Mouse (Mus musculus): ENCODE results near the gene Grip1.

Grip1 gene

GRCm38 (mm10) chr10:119819740-119820139 is 366.1 kb downstream of the Grip1 start:
- intact Hi-C loops (cut with DNase I) = no loop called here

GRCm38 (mm10) chr10:119820428-119820827 is 366.8 kb downstream of the Grip1 start:
- intact Hi-C loops (cut with DNase I) = no loop called here

DNA sequence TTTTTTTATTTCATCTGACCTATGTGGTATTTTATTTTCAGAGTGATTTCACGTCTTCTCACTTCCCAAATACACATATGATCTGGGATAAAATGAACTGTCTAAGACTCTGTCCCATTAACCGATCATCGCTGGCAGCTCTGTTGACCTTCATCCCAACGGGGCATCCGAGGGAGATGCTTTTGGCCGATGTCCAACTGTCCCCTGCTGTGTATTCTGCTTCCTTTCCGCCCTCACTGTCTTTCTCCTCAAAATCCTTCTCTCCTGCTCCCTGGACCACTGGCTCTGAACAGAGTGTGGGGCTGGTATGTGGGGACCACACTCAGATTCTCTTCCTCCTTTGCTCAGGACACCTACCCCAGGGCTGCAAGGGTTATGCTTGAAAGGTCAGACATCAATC is 370.1 kb downstream of the Grip1 start:
- intact Hi-C loops (cut with DNase I) = no loop called here

DNA sequence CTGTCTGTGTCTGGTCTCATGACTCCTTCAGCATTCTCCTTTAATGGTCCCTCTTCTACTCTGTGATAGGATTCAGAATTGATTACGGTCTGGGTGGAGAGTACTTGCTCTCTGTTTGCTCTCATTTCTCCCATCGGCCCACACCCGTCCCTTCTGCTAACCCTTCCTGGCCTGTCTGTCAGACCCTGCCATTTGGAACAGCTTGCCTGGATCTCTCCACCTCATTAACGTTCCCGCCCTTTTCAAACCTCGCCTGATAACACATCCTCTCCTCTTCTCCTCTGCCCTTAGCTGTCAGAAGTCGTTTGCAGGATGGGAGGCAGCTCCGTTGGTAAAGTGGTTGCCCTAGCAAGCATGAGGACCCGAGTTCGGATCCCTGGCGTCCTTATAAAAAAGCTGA is 370.9 kb downstream of the Grip1 start:
- intact Hi-C loops (cut with DNase I) = no loop called here

DNA sequence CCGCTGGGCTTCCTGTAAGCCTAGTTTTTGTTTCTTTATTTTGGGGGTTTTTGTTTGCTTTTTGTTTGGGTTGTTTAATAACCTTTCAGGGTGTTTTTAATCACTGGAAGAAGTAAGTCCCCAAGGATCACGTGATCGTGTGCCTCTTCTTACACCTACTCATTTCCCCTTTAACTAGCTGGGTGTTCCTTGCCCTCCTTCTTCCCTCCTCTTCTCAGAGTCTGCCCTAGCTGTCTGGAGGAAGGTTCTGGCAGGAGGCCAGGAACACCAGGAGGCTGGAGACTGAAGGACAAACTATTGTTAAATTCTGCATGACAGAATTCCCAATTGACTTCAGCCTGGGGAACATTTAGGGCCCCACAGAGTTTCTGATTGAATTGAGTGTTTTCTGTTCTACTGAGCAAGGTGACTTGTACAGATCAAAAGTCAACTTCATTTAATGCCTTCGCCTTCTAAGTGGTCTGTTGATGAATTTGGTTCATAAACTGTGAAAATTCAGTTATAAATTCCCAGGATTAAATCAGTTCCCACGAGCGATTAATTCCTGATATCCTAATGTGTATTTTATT is 376.8 kb downstream of the Grip1 start:
- intact Hi-C loops (cut with DNase I) = no loop called here

- intact Hi-C loops (cut with DNase I) = no loop called here
Measured at GRCm38 (mm10) chr10:119831086-119831485, 377.5 kb downstream of the Grip1 start.

- intact Hi-C loops (cut with DNase I) = no loop called here
Measured at GRCm38 (mm10) chr10:119833334-119833733, 379.7 kb downstream of the Grip1 start.

DNA sequence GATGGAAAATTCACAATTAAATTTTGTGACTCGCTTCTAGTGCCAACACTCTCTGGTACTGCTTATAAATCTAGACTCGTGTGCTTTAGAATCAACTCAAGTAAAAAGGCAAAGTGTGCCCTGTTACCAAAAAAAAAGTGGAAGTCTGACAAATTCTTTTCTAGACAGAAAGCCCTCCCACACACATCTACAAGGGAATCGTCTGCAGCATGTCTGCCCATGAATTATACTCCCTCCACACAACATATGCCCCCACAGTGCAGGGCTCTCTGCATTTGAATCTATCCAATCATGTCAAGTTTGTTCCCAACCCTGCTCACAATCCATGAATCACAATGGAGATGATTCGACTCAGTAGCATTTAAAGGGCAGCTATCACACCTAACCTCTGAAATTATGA is 380.5 kb downstream of the Grip1 start:
- intact Hi-C loops (cut with DNase I) = no loop called here

GRCm38 (mm10) chr10:119839645-119840044 is 386.0 kb downstream of the Grip1 start:
- intact Hi-C loops (cut with DNase I) = no loop called here

- intact Hi-C loops (cut with DNase I) = no loop called here
Measured at GRCm38 (mm10) chr10:119842004-119842403, 388.4 kb downstream of the Grip1 start.

DNA sequence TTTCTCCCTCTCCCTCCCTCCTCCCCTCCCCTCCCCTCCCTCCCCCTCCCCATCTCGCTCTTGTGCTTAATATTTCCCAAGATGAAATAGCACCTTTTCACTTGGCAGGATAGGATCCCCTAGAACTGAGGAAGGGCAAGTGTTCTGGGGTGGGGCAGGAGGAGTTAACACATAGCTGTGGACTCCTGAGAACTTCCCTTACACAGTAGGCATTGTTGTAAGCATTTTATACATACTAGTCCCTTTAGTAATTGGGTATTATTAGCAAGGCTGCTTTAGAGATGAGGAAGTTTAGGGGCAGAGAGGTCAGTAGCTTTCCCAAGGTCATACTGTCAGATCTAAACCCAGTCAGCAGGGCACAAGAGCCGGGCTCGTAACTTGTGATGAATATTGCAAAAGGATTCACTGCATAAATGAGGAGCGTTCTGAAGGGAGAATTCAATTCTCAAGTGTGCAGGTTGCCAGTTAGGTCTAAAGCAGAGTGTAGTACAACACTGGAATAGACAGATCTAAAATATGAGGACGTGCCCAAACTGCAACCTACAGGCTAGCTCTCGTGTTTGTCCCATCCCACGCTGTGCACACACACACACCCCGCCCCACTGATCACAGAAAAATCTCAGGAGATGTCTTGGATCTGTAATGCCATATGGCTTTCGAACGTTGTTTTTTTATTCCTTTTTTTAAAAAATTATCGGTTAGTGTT is 392.2 kb downstream of the Grip1 start:
- intact Hi-C loops (cut with DNase I) = no loop called here

DNA sequence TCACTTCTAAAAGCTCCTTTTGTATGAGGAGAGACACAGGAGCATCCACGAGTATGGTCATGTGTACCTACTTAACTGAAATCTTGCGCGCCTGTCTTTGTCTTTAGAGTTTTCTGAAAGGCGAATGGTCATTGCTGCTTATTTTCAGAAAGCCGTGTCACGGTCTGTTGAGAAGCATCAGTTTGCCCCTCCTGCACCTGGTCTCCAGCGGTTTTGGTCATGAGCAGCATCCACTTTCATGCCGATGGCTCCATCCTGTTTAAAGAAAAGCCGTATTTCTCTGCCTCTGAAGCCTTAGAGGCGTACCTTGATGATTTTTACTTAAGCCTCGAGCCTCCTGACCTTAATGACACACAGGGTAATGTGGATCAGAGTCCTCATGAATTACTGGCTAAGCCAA is 398.0 kb downstream of the Grip1 start:
- intact Hi-C loops (cut with DNase I) = no loop called here

GRCm38 (mm10) chr10:119852582-119853135 is 399.0 kb downstream of the Grip1 start:
- intact Hi-C loops (cut with DNase I) = no loop called here

DNA sequence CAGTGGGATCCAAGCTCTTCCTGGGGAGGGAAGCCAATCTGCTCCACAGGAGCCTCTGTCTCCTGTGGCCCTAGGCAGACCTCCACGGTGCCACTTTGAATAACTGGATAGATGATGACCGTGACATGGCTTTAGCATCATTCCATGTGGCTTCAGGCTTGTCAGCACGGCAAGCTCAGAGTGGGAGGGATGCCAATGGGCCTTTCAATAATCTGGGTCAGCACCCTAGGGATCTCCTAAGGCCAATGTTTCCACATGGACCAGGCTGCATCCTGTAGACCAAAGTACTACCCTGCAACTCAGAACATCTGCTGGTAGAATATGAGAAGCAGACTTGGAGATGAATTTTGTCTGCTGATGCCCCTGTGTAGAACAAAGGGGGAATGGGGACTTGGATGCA is 414.1 kb downstream of the Grip1 start:
- intact Hi-C loops (cut with DNase I) = no loop called here

DNA sequence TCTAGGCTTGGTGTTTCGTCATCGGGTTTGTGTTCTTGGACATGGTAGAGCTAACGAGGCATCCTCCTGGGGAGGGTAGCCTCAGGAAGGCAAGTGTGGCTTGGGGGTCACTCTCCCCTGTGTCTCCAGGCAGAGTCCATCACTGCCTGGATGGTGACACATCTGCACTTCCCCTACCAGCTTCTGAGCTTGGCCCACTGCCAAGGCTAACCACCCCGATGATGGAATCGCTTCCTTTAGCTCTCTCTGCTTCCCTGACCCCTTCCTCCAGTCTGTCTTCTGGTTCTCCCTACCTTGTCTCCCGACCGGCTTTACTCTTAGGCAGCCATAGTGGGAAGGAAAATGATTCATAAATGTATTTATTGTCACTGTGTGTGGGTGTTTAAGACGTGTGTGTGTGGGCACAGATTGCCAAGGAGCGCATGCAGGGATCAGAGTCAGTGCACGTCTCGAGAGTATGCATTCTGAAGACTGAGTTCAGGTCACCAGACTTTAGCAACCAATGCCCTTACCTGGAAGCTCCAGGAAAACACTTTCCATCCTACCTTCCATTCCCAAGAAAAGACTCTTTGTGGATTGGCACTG is 415.5 kb downstream of the Grip1 start:
- intact Hi-C loops (cut with DNase I) = no loop called here

- intact Hi-C loops (cut with DNase I) = no loop called here
Measured at GRCm38 (mm10) chr10:119876721-119877120, 423.1 kb downstream of the Grip1 start.

DNA sequence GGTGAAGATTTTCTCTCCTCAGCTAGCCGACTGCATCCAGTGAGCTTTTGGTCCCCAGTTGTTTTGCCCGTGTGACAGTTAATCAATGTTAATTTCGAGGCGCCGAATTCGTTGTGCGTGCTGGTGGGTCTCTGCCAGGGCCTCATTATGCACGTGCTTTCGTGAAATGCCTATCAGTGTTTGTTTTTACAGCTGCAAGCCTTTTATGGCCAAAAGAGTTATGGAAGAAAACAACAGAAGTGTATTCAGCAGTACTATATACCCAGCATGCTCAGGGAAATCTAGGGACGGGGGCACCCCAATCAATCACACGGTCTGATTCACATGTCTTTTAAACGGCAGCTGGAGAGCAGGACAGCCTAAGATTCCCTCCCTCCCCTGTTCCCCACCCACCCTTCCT is 424.7 kb downstream of the Grip1 start:
- intact Hi-C loops (cut with DNase I) = no loop called here

GRCm38 (mm10) chr10:119884591-119884990 is 431.0 kb downstream of the Grip1 start:
- intact Hi-C loops (cut with DNase I) = no loop called here

DNA sequence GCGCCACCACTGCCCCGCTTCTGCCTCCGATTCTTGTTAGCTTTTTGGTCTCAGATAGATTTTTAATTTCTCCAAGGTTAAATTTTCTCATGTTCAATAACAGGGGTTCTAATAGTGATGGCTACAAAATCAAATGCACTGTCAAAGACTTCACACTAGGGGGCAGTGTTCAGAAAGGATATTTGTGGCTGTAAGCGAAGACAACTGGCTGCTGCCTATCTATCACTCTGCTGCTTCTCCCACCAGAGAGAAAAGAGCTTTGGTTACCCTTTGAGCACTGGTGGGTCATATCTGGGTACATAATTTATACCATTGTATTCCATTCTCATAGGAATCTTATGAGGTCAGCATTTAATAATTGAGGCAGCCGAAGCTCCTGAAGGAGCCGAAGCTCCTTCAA is 431.9 kb downstream of the Grip1 start:
- intact Hi-C loops (cut with DNase I) = no loop called here

DNA sequence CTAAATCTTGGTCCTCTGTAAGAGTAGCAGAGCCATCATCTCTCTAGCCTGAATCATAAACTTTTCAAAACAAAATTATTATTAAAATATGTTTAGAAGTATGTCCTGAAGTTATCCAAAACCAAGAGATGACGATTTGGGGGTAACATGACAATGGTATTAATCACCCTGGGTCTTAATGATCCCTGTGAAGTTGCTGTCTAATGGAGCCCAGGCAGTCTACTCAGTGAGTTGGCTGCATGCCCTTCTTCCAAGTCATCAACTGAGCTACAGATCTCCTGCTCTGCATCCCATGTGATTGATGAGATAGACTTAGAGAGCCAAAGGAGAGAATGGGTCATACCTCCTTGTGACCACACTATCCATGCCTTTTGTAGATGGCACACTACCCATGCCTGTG is 433.1 kb downstream of the Grip1 start:
- intact Hi-C loops (cut with DNase I) = no loop called here

GRCm38 (mm10) chr10:119902754-119903153 is 449.1 kb downstream of the Grip1 start:
- intact Hi-C loops (cut with DNase I) = no loop called here

DNA sequence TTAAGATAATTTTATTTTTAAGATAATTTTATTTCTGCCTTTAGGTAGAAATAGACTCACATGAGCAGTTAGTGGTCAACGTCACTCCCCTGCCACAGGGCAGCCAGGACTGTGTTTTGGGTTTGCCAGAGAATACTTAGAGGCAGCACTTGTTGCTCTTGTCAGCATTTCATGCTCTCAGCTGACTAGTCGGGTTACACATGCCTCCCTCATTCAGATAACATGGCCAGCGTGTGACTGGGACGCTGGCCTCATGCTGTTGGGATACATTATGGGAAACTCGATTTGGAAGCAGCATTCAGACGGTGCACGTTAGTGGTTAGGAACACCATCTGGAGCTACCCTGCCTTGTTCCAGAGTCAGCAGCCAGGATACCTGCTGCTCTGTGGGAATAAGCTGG is 453.2 kb downstream of the Grip1 start:
- intact Hi-C loops (cut with DNase I) = no loop called here

GRCm38 (mm10) chr10:119917995-119918394 is 464.4 kb downstream of the Grip1 start:
- intact Hi-C loops (cut with DNase I) = no loop called here

Measured in adrenal gland (tissue).